Mouse (Mus musculus) stomach, embryonic 14.5 days (tissue): Measurements from ENCODE around the gene Tapt1. TPM values are rescaled to one million over a fixed set of nuclear protein-coding genes. Genes with fewer than 3 reads are reported as not detected.

Experiments used
- ATAC-seq: fragments of 200-750 bp; cut with Nextera tagmentation; 2 replicates; pipeline ENCODE4 v1.8.0; 2017; ENCODE audit warnings: low read depth, moderate TSS enrichment; ENCODE audit not compliant: insufficient number of reproducible peaks, insufficient read depth, low FRiP score
- H3K27ac ChIP-seq: fragments of 300-500 bp; sonication (generic); 2 replicates; pipeline ENCODE4 v1.5.1; 2014; ENCODE audit warnings: mild to moderate bottlenecking, low read length, moderate library complexity, mixed read lengths
- H3K27me3 ChIP-seq: fragments of 300-500 bp; sonication (generic); 2 replicates; pipeline ENCODE4 v1.6.1; 2014; ENCODE audit warnings: low read length, control low read depth, mixed read lengths; ENCODE audit not compliant: control insufficient read depth, insufficient read depth
- H3K36me3 ChIP-seq: fragments of 300-500 bp; sonication (generic); 2 replicates; pipeline ENCODE4 v1.6.1; 2014; ENCODE audit warnings: mild to moderate bottlenecking, control low read depth, low read length, moderate library complexity, mixed read lengths; ENCODE audit not compliant: control insufficient read depth, insufficient read depth
- H3K4me1 ChIP-seq: fragments of 300-500 bp; sonication (generic); 2 replicates; pipeline ENCODE4 v1.6.1; 2014; ENCODE audit warnings: low read length, control low read depth, mixed read lengths; ENCODE audit not compliant: control insufficient read depth, insufficient read depth
- H3K4me2 ChIP-seq: fragments of 300-500 bp; sonication (generic); replicated peaks from 2 replicates; pipeline ENCODE4 v1.6.1; 2014; ENCODE audit warnings: low read depth, low read length, control low read depth
- H3K4me3 ChIP-seq: fragments of 300-500 bp; sonication (generic); 2 replicates; pipeline ENCODE4 v1.5.1; 2014; ENCODE audit warnings: low read depth, low read length, control low read depth
- H3K9ac ChIP-seq: fragments of 300-500 bp; sonication (generic); replicated peaks from 2 replicates; pipeline ENCODE4 v1.6.1; 2014; ENCODE audit warnings: low read depth, mild to moderate bottlenecking, control low read depth, low read length, moderate library complexity, mixed read lengths
- H3K9me3 ChIP-seq: fragments of 300-500 bp; sonication (generic); 2 replicates; pipeline ENCODE4 v1.6.1; 2016; ENCODE audit warnings: low read depth, low read length, control low read depth; ENCODE audit not compliant: control insufficient read depth
- WGBS: fragments of 180-500 bp; shearing (Covaris S2); extraction: QIAGEN DNeasy Blood & Tissue Kit; methylation state at CpG from one replicate; pipeline ENCODE4 v1.1.7; 2014; 5-methylcytosine and 5-hydroxymethylcytosine counted together
- polyA plus RNA-seq: library from polyadenylated mRNA; unstranded; fragments of >200 nt; fragmentation: Nextera tagmentation; extraction: Ambion mirVana; gene quantifications from 2 replicates; pipeline ENCODE4 v1.2.1, GENCODE M21; 2014

Gene Tapt1
- polyA plus RNA-seq, 1 experiment from 2014 or later: 34.0 TPM

GRCm38 (mm10) chr5:44217685-44218041, 8.8 kb downstream of the Tapt1 start:
- no peak for ATAC-seq
- Histone ChIP-seq H3K4me2 (no peak overlapping the region), H3K9ac (no peak overlapping the region), H3K9me3 (no peaks in the 10 kb centered on the region), H3K27ac (no peak overlapping the region), H3K36me3 (peaks cover 4% of the 10 kb centered on the region; the same call in 1 of the 2 replicates), H3K27me3 (no peaks in the 10 kb centered on the region), H3K4me1 (no peaks in the 10 kb centered on the region; the same call in 1 of the 2 replicates), H3K4me3 (no peak overlapping the region)
- 72% methylated on average over 5 of the region's 5 CpGs for WGBS

- H3K9ac ChIP-seq: no peak overlapping the region
- H3K27me3 ChIP-seq: no peaks in the 10 kb centered on the region
- peaks cover 4% of the 10 kb centered on the region; the same call in 1 of the 2 replicates for H3K36me3 ChIP-seq
- H3K4me2 ChIP-seq: no peak overlapping the region
- no peak overlapping the region for H3K27ac ChIP-seq
- WGBS: 65% methylated on average over 8 of the region's 8 CpGs
- no peak overlapping the region for H3K4me3 ChIP-seq
- H3K4me1 ChIP-seq: no peaks in the 10 kb centered on the region; the same call in 1 of the 2 replicates
- no peak for ATAC-seq
- no peaks in the 10 kb centered on the region for H3K9me3 ChIP-seq
Measured at GRCm38 (mm10) chr5:44217041-44217684, 9.3 kb downstream of the Tapt1 start.

DNA sequence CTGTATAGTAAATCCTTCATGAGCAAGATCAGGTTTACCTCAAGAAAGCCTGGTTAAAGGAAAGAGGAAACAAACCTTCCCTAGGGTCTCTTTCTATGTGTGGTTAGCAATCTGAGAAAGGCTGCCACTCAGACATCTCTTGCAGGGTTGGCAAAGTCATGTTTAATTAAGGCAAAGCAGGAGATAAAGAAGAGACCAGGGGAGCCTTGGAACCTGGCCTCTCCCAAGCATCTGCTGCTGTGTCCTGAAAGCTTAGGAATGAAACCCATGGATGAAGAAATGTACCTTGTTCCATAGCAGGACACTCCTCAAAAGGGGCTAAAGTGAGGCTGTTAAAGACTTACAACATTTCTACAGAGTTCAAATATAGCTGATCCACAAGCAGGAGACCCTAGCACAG, 11.3 kb downstream of the Tapt1 start:
- Histone ChIP-seq H3K36me3 (peaks cover 4% of the 10 kb centered on the region; the same call in 1 of the 2 replicates), H3K9me3 (no peaks in the 10 kb centered on the region), H3K4me3 (no peak overlapping the region), H3K4me2 (no peak overlapping the region), H3K4me1 (no peaks in the 10 kb centered on the region; the same call in 1 of the 2 replicates), H3K27ac (no peak overlapping the region), H3K27me3 (no peaks in the 10 kb centered on the region), H3K9ac (no peak overlapping the region)
- no peak for ATAC-seq

GRCm38 (mm10) chr5:44214025-44214424, 12.4 kb downstream of the Tapt1 start:
- Histone ChIP-seq H3K36me3 (peaks cover 4% of the 10 kb centered on the region; the same call in 1 of the 2 replicates), H3K9ac (no peak overlapping the region), H3K27ac (no peak overlapping the region), H3K27me3 (no peaks in the 10 kb centered on the region), H3K4me3 (no peak overlapping the region), H3K4me2 (no peak overlapping the region), H3K9me3 (no peaks in the 10 kb centered on the region), H3K4me1 (no peaks in the 10 kb centered on the region)
- no peak for ATAC-seq
- WGBS: 72% methylated on average over 2 of the region's 2 CpGs

- no peaks in the 10 kb centered on the region for H3K27me3 ChIP-seq
- H3K36me3 ChIP-seq: peaks cover 4% of the 10 kb centered on the region; the same call in 1 of the 2 replicates
- ATAC-seq: no peak
- no peak overlapping the region for H3K4me3 ChIP-seq
- H3K4me2 ChIP-seq: no peak overlapping the region
- H3K27ac ChIP-seq: no peak overlapping the region
- H3K9me3 ChIP-seq: no peaks in the 10 kb centered on the region
- no peak overlapping the region for H3K9ac ChIP-seq
- WGBS: 90% methylated on average over 5 of the region's 5 CpGs
- no peaks in the 10 kb centered on the region for H3K4me1 ChIP-seq
Measured at GRCm38 (mm10) chr5:44213391-44213790, 13.0 kb downstream of the Tapt1 start.

- 79% methylated on average over 6 of the region's 6 CpGs for WGBS
- Histone ChIP-seq H3K9me3 (no peaks in the 10 kb centered on the region), H3K4me2 (no peak overlapping the region), H3K27ac (no peak overlapping the region), H3K36me3 (peaks cover 4% of the 10 kb centered on the region; the same call in 1 of the 2 replicates), H3K27me3 (no peaks in the 10 kb centered on the region), H3K9ac (no peak overlapping the region), H3K4me3 (no peak overlapping the region), H3K4me1 (no peaks in the 10 kb centered on the region)
- no peak for ATAC-seq
Measured at GRCm38 (mm10) chr5:44211818-44212465, 14.5 kb downstream of the Tapt1 start.

GRCm38 (mm10) chr5:44207286-44207685, 19.1 kb downstream of the Tapt1 start:
- Histone ChIP-seq H3K4me3 (no peak overlapping the region), H3K4me1 (no peaks in the 10 kb centered on the region), H3K9me3 (no peaks in the 10 kb centered on the region), H3K9ac (no peak overlapping the region), H3K27ac (no peak overlapping the region), H3K36me3 (no peaks in the 10 kb centered on the region; the same call in 1 of the 2 replicates), H3K27me3 (no peaks in the 10 kb centered on the region), H3K4me2 (no peak overlapping the region)
- no peak for ATAC-seq
- 81% methylated on average over 4 of the region's 4 CpGs for WGBS

- H3K4me1 ChIP-seq: no peaks in the 10 kb centered on the region
- ATAC-seq: no peak
- no peaks in the 10 kb centered on the region for H3K9me3 ChIP-seq
- 63% methylated on average over 5 of the region's 5 CpGs for WGBS
- no peaks in the 10 kb centered on the region; the same call in 1 of the 2 replicates for H3K36me3 ChIP-seq
- H3K27ac ChIP-seq: no peak overlapping the region
- no peak overlapping the region for H3K4me2 ChIP-seq
- no peak overlapping the region for H3K4me3 ChIP-seq
- H3K9ac ChIP-seq: no peak overlapping the region
- H3K27me3 ChIP-seq: no peaks in the 10 kb centered on the region
Measured at GRCm38 (mm10) chr5:44206651-44207050, 19.8 kb downstream of the Tapt1 start.
